Mouse (Mus musculus): ENCODE measurements around the gene Mrpl27. TPM values are rescaled to one million over a fixed set of nuclear protein-coding genes. Genes with fewer than 3 reads are reported as not detected.

Gene Mrpl27
- polyA plus RNA-seq (2012; rRNA removed): 111 and 113 TPM in 2 replicates

DNA sequence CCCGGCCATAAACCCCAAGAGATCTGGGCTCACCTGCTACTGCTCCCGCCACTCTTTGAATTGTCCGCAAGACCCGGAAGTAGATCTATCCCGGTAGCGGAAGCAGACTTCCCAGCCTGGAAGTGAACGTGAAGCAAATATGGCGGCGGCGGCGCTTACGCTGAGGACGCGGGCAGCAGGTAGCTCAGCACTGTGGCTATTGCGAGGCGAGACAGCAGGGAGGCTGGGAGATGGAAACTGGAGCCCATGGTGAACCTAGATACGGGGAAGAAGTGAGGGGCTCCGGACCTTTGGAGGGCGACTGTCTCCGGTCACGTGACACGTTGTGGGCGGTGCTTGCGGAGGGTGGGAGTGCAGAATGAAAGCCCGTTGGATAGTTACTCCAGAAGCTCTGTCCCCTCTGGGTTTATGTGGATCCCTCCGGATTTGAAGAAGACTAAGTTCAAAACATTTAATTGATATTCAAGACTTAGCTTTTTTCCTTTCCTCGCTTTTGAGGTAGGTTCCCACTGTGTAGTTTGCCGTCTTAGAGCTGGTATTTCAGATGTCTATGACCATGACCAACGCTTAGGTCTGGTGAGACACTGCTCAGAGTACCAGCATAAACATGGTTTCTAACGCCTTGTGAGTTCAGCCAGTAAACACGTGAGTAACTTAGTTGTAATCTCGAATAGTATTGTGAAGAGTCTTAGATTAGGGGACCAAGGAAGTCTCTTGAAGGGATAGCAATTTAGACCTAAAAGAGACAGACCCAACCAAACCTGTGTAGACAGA, at the start of gene Mrpl27, which contains the start of gene Eme1:
Gene Mrpl27 (plus strand): TSS at position 105 of the 774 bp plus-strand sequence.
Gene Eme1 (minus strand): TSS at position 302 of the 774 bp plus-strand sequence.

DNA sequence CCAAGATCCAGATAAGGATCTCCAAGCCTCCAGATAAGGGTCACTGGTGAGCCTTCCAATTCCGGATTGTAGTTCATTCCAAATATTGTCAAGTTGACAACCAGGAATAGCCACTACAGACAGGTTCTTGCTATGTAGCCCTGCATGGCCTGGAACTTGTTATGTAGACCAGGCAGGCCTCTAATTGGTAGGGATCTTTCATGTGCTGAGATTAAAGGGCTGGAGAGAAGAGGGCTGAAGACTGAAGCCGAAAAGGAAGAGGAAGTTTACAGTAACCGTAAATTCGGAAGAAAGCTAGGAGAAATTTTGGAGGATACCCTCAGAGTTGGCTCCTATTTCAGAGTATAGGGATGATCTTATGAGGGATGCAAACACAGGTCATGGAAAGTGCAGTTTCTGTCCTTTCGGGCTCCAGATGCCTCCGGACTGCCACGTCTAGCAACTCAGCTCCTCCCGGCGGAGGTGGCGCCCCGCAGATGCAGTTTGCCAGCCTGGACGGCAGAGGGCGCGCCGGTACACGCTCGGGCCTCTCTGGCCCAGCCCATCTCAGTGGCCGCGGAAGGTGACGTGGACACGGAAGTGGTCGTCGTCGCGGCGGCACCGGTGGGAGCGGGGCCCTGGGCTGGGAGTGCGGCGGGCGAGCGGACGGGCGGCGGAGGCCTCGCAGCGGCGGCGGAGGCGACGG, 24.2 kb upstream of the Mrpl27 start, which contains the start of gene Lrrc59:
Gene Lrrc59 (plus strand): TSS at position 569 of the 685 bp plus-strand sequence.

DNA sequence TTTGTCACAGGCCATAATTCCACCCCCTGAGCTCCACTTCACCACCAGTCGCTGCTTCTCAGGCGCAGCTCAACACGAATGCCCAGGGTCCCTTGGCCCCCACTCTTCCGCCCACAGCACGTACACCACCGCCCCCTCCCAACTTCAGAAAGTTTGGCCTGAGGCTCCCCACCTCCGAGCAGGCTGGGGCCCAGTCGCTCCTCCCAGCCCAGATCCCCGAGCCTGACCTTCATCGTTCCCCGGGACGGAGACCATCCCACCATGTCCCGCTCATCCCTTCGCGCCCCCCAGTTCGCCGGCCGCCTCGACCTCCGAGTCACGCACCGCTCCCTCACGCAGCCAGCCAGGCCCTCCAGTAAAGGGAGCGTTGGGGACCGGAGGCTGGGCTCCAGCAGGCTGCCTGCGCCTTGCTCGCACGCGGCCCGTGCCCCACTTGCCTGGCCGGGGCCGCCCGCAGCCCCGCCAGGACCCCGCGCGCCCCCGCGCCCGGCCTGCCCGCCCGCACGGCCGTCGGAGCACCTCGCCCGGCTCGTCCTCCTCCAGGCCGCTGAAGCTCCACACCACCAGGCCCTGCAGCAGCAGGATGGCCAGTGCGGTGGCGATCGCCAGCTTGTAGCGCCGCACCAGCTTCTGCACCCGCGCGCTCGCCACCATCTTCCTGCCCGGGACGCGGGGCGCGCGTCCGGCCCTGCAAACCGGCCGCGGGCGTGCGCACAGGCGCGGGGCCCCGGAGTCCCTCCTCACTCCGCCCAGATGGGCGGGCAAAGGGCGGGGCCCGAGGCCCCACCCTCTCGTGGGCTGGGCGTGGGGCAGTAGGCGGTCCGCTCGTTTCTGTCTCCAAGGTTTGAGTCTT, 23.4 kb downstream of the Mrpl27 start, which contains the start of gene Xylt2:
Gene Xylt2 (minus strand): TSS at position 762 of the 853 bp plus-strand sequence.

DNA sequence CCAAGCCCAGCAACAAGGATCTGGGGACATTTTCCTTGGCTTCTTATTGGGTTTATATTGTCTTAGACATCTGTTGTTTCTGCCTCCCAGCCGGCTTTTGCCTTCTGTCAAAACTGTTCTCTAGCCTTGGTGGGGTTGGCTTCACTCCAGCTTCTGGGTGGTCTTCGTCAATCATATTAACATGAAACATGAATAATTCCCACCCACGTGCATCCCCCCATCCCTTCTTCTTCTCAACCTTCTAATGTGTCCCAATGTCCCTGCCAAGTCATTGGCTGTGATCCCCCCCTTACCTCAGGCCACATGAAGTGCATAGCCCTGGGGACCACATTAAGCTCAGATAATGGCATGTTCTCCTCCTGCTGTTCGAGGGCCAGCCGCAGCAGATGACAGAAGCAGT, 50.9 kb downstream of the Mrpl27 start, which contains the start of gene Gm11541:
Gene Gm11541 (minus strand): TSS at position 28 of the 400 bp plus-strand sequence.

Other genes with a start within 250 kb of the Mrpl27 start
- 192 and 209 TPM in 2 replicates for gene Cacna1g, start 179.6 kb upstream of the Mrpl27 start, polyA plus RNA-seq (2012; rRNA removed)
- gene Spata20, start 167.6 kb upstream of the Mrpl27 start, polyA plus RNA-seq (2012; rRNA removed): 1.7 and 2.1 TPM in 2 replicates
- 1.4 and 2.4 TPM in 2 replicates for gene Epn3, start 153.8 kb upstream of the Mrpl27 start, polyA plus RNA-seq (2012; rRNA removed)
- 1.7 and 2.4 TPM in 2 replicates for gene Mycbpap, start 132.0 kb upstream of the Mrpl27 start, polyA plus RNA-seq (2012; rRNA removed)
- 12.9 and 14.9 TPM in 2 replicates for gene Rsad1, start 104.5 kb upstream of the Mrpl27 start, polyA plus RNA-seq (2012; rRNA removed)
- gene Chad, start 88.7 kb upstream of the Mrpl27 start, polyA plus RNA-seq (2012; rRNA removed): 0.19 and 0.43 TPM in 2 replicates
- gene Acsf2, start 51.9 kb upstream of the Mrpl27 start, polyA plus RNA-seq (2012; rRNA removed): 5.3 and 5.5 TPM in 2 replicates
- gene Lrrc59, start 24.0 kb upstream of the Mrpl27 start, polyA plus RNA-seq (2012; rRNA removed): 86.6 and 89.4 TPM in 2 replicates
- gene Eme1, start 197 bp downstream of the Mrpl27 start, polyA plus RNA-seq (2012; rRNA removed): 2.9 and 3.0 TPM in 2 replicates
- 16.9 and 17.6 TPM in 2 replicates for gene Xylt2, start 23.7 kb downstream of the Mrpl27 start, polyA plus RNA-seq (2012; rRNA removed)
- 0.08 TPM in 1 of 2 replicates, not detected in the other for gene Gm11541, start 50.7 kb downstream of the Mrpl27 start, polyA plus RNA-seq (2012; rRNA removed)
- gene Cdc34b, start 88.0 kb downstream of the Mrpl27 start, polyA plus RNA-seq (2012; rRNA removed): 0.04 and 0.12 TPM in 2 replicates
- 0.04 TPM in 1 of 2 replicates, not detected in the other for gene Tmem92, start 128.9 kb downstream of the Mrpl27 start, polyA plus RNA-seq (2012; rRNA removed)

All from central nervous system, embryonic 18 days (tissue).